Mouse (Mus musculus): Measurements from ENCODE around the gene Klrb1c. TPM values are rescaled to one million over a fixed set of nuclear protein-coding genes. Genes with fewer than 3 reads are reported as not detected.
"Not testable (repeated sequence)": the region's sequence is repeated elsewhere in the genome, so short reads cannot be mapped to it uniquely, and the experiment has no call there.

Gene Klrb1c
- polyA plus RNA-seq, 1 experiment: 8.5 TPM

- peaks cover 24% of the 10 kb centered on the region; the same call in 1 of the 2 replicates for H3K4me1 ChIP-seq (ENCODE audit: control insufficient read depth, insufficient read depth, insufficient read length)
- WGBS: 55% methylated on average over 15 of the region's 15 CpGs
- no peaks in the 10 kb centered on the region for H3K27me3 ChIP-seq (ENCODE audit: control insufficient read depth, insufficient read depth, low read length)
- no peaks in the 10 kb centered on the region for H3K36me3 ChIP-seq (ENCODE audit: control insufficient read depth, insufficient read depth, low read length)
- DNase-seq (ENCODE audit: low read depth in 1 of 2, low spot score in 2 of 2): no peak
- H3K27ac ChIP-seq (ENCODE audit: insufficient read depth, low read length): peak overlapping the region; percentile 41; the same call in 1 of the 2 replicates
- no peak for TF ChIP-seq POLR2A (IDR thresholded peaks at IDR 0.05; ENCODE audit: low read depth, low read length)
- TF ChIP-seq CTCF (IDR thresholded peaks at IDR 0.05; ENCODE audit: extremely low read depth, insufficient read depth, insufficient read length, insufficient replicate concordance): no peak
- H3K4me3 ChIP-seq (ENCODE audit: extremely low read depth, insufficient read depth, insufficient read length): peak overlapping the region; percentile 17; the same call in 1 of the 2 replicates
Measured at GRCm38 (mm10) chr6:128797936-128798771, 9.1 kb upstream of the Klrb1c start.

- 76% methylated on average over 12 of the region's 12 CpGs for WGBS
- 0 out of 2 replicates have a peak overlapping the region, but pooled peaks have one; percentile 1 for H3K27ac ChIP-seq (ENCODE audit: insufficient read depth, low read length)
- no peaks in the 10 kb centered on the region for H3K27me3 ChIP-seq (ENCODE audit: control insufficient read depth, insufficient read depth, low read length)
- TF ChIP-seq CTCF (IDR thresholded peaks at IDR 0.05; ENCODE audit: extremely low read depth, insufficient read depth, insufficient read length, insufficient replicate concordance): no peak
- no peak for TF ChIP-seq POLR2A (IDR thresholded peaks at IDR 0.05; ENCODE audit: low read depth, low read length)
- H3K36me3 ChIP-seq (ENCODE audit: control insufficient read depth, insufficient read depth, low read length): no peaks in the 10 kb centered on the region
- H3K4me3 ChIP-seq (ENCODE audit: extremely low read depth, insufficient read depth, insufficient read length): no peak overlapping the region
- no peak for DNase-seq (ENCODE audit: low read depth in 1 of 2, low spot score in 2 of 2)
- peaks cover 20% of the 10 kb centered on the region; the same call in 1 of the 2 replicates for H3K4me1 ChIP-seq (ENCODE audit: control insufficient read depth, insufficient read depth, insufficient read length)
Measured at GRCm38 (mm10) chr6:128797185-128797905, 8.3 kb upstream of the Klrb1c start.

- peak overlapping the region; percentile 69 for H3K27ac ChIP-seq (ENCODE audit: insufficient read depth, low read length)
- H3K4me3 ChIP-seq (ENCODE audit: extremely low read depth, insufficient read depth, insufficient read length): no peak overlapping the region
- 22% methylated on average over 8 of the region's 8 CpGs for WGBS
- H3K4me1 ChIP-seq (ENCODE audit: control insufficient read depth, insufficient read depth, insufficient read length): peaks cover 19% of the 10 kb centered on the region; the same call in 1 of the 2 replicates
- H3K27me3 ChIP-seq (ENCODE audit: control insufficient read depth, insufficient read depth, low read length): no peaks in the 10 kb centered on the region
- DNase-seq (ENCODE audit: low read depth in 1 of 2, low spot score in 2 of 2): no peak
- no peaks in the 10 kb centered on the region for H3K36me3 ChIP-seq (ENCODE audit: control insufficient read depth, insufficient read depth, low read length)
- TF ChIP-seq CTCF (IDR thresholded peaks at IDR 0.05; ENCODE audit: extremely low read depth, insufficient read depth, insufficient read length, insufficient replicate concordance) (no peak), POLR2A (IDR thresholded peaks at IDR 0.05; ENCODE audit: low read depth, low read length) (no peak)
Measured at GRCm38 (mm10) chr6:128796321-128796955, 7.4 kb upstream of the Klrb1c start.

GRCm38 (mm10) chr6:128793734-128794133 lies 4.7 kb upstream of the Klrb1c start:
- 42% methylated on average over 6 of the region's 6 CpGs for WGBS
- H3K36me3 ChIP-seq (ENCODE audit: control insufficient read depth, insufficient read depth, low read length): no peaks in the 10 kb centered on the region
- H3K27me3 ChIP-seq (ENCODE audit: control insufficient read depth, insufficient read depth, low read length): no peaks in the 10 kb centered on the region
- no peak for DNase-seq (ENCODE audit: low read depth in 1 of 2, low spot score in 2 of 2)
- H3K27ac ChIP-seq (ENCODE audit: insufficient read depth, low read length): no peak overlapping the region
- TF ChIP-seq POLR2A (IDR thresholded peaks at IDR 0.05; ENCODE audit: low read depth, low read length) (no peak), CTCF (IDR thresholded peaks at IDR 0.05; ENCODE audit: extremely low read depth, insufficient read depth, insufficient read length, insufficient replicate concordance) (no peak)
- H3K4me1 ChIP-seq (ENCODE audit: control insufficient read depth, insufficient read depth, insufficient read length): peaks cover 19% of the 10 kb centered on the region; the same call in 1 of the 2 replicates
- H3K4me3 ChIP-seq (ENCODE audit: extremely low read depth, insufficient read depth, insufficient read length): no peak overlapping the region

- not testable (repeated sequence) for DNase-seq (ENCODE audit: low read depth in 1 of 2, low spot score in 2 of 2); H3K27me3 ChIP-seq (ENCODE audit: control insufficient read depth, insufficient read depth, low read length); H3K36me3 ChIP-seq (ENCODE audit: control insufficient read depth, insufficient read depth, low read length); H3K4me3 ChIP-seq (ENCODE audit: extremely low read depth, insufficient read depth, insufficient read length)
- Histone ChIP-seq H3K27ac (ENCODE audit: insufficient read depth, low read length) (0 out of 2 replicates have a peak overlapping the region, but pooled peaks have one; percentile 27), H3K4me1 (ENCODE audit: control insufficient read depth, insufficient read depth, insufficient read length) (peaks cover 14% of the 10 kb centered on the region; the same call in 1 of the 2 replicates)
- WGBS: 81% methylated on average over 4 of the region's 4 CpGs
Measured at GRCm38 (mm10) chr6:128790491-128790994, 1.5 kb upstream of the Klrb1c start.

GRCm38 (mm10) chr6:128788517-128788916 lies 498 bp downstream of the Klrb1c start:
- TF ChIP-seq POLR2A (IDR thresholded peaks at IDR 0.05; ENCODE audit: low read depth, low read length) (no peak), CTCF (IDR thresholded peaks at IDR 0.05; ENCODE audit: extremely low read depth, insufficient read depth, insufficient read length, insufficient replicate concordance) (no peak)
- WGBS: 61% methylated on average over 1 of the region's 1 CpGs

GRCm38 (mm10) chr6:128786396-128786795 lies 2.6 kb downstream of the Klrb1c start:
- not testable (repeated sequence) for H3K27me3 ChIP-seq (ENCODE audit: control insufficient read depth, insufficient read depth, low read length); H3K36me3 ChIP-seq (ENCODE audit: control insufficient read depth, insufficient read depth, low read length); H3K27ac ChIP-seq (ENCODE audit: insufficient read depth, low read length); H3K4me3 ChIP-seq (ENCODE audit: extremely low read depth, insufficient read depth, insufficient read length)
- H3K4me1 ChIP-seq (ENCODE audit: control insufficient read depth, insufficient read depth, insufficient read length): peaks cover 15% of the 10 kb centered on the region; the same call in 1 of the 2 replicates
- DNase-seq (ENCODE audit: low read depth in 1 of 2, low spot score in 2 of 2): peak in 1 of 2 experiments; percentile 39
- 33% methylated on average over 1 of the region's 1 CpGs for WGBS

More at GRCm38 (mm10) chr6:128788517-128788916, 498 bp downstream of the Klrb1c start:
- Histone ChIP-seq H3K27ac (ENCODE audit: insufficient read depth, low read length) (no peak overlapping the region; the same call in 1 of the 2 replicates), H3K4me1 (ENCODE audit: control insufficient read depth, insufficient read depth, insufficient read length) (peaks cover 12% of the 10 kb centered on the region; the same call in 1 of the 2 replicates), H3K4me3 (ENCODE audit: extremely low read depth, insufficient read depth, insufficient read length) (no peak overlapping the region), H3K27me3 (ENCODE audit: control insufficient read depth, insufficient read depth, low read length) (no peaks in the 10 kb centered on the region), H3K36me3 (ENCODE audit: control insufficient read depth, insufficient read depth, low read length) (no peaks in the 10 kb centered on the region)
- DNase-seq (ENCODE audit: low read depth in 1 of 2, low spot score in 2 of 2): no peak
